Mouse (Mus musculus) urinary bladder, adult 18-20 months (tissue): Measurements from ENCODE around the gene Atxn7l3.
"Not testable (repeated sequence)": the region's sequence is repeated elsewhere in the genome, so short reads cannot be mapped to it uniquely, and the experiment has no call there.

ENCODE experiments used
- DNase-seq, 2 experiments: peaks; one replicate each; pipeline ENCODE4 v3.0.0; 2022; ENCODE audit warnings: low spot score in 2 of 2, mixed read lengths in 2 of 2

The Atxn7l3 gene

GRCm38 (mm10) chr11:102294887-102295597, 1.4 kb downstream of the Atxn7l3 start:
- DNase-seq, result no peak

DNA sequence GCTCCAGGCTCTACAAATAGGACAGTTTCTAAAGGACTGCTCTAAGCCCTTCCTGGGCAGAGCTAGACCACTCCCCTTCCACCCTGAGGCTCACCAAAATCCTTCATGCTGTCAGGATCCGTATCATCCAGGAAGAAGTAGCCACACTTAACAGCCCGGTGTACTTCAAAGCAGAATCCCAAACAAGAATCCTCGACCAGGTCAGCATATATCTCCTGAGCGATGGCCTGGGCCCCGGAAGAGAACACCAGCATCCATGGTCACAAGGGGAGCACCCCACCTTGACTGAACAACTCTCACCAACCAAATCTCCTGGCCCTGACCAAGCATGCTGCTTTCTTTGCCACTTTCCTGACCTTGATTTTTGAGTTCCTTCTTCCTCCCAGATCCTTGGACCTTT, 2.0 kb downstream of the Atxn7l3 start:
- no peak for DNase-seq

DNA sequence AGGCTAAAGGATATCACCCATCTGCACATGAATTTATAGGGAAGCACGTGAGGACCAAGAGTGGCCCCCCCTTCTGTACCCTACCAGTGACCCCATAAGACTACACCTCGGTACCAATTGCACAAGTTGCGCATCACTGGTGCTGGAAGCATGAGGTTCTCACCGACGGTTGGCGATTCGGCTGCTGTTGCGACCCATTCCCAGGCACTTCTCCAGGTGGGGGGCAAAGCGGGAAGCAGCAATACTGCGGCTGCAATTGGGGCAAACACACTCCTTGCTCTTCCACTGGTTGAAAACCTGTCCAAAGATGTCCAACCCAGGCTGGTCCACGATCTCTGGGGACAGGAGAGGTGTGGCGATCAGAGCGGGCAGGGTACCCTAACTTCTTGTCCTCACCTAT, 2.5 kb downstream of the Atxn7l3 start:
- no peak for DNase-seq

- DNase-seq, result no peak
These were observed 5.3 kb downstream of the Atxn7l3 start for GRCm38 (mm10) chr11:102291051-102291535.

DNA sequence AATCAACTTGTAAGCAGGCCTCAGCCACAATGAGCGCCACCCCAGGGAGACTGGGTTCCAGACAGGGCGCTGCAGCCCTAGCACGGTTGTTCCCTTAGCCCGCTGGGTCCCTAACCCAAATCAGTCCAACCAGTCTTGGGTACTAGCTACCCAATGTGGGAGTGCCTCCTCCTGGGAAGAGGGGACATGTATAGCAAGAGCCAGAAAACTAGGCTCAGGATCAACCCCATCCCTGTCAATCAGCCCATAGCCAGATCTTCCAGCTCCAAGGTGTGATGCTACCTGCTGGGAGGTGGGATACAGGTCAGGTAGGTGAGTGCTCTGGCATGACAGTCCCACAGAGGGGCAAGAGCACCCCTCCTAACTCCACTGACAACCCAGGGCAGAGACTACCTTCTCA, 6.3 kb downstream of the Atxn7l3 start:
- DNase-seq, result no peak

DNA sequence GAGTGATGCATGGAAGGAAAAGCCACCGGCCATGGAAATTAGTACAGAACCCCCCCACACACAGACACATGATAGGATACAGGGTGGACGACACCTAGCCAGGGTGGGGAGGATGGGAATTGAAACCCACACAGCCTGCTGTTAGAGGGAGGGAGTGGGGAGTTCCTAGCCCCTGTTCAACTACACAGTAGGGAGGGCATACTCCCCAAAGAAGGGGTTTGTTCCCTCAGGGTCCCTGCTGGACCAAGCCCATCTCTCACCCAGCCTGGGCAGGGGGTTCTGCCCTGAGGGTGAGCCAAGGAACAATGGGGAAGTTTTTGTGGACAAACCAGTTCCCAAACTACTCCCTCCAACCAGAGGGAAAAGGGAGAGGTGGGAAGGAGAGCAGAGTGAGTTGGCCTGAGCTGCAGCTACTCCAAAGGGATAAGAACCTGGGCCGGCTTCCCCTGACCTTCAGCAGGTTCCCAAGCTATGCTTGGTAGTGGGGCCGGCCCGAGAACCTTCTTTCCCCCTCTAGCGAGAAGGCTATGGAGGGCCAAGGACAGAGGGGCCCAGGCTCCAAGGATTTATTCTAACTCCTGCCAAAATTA, 6.8 kb downstream of the Atxn7l3 start:
- no peak for DNase-seq

DNA sequence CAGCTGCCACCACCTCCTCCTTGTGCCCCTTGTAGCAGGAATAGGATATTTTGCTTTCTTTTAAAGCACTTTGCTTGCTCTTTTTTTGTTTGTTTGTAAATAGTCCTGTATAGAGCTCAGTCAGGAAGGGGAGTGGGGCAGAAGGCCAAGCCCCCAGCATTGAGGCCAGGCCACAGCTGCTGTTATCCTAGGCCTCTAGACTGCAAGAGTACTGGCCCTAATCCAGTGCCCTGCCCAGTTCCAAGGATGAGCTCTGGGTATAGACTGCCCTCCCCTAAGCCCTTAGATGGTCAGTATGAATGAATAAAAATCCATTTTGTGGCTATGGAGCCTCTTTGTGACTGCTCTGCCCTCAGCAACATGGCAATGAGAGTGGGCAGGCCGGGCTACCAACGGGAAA, 7.5 kb downstream of the Atxn7l3 start:
- DNase-seq, result no peak

DNA sequence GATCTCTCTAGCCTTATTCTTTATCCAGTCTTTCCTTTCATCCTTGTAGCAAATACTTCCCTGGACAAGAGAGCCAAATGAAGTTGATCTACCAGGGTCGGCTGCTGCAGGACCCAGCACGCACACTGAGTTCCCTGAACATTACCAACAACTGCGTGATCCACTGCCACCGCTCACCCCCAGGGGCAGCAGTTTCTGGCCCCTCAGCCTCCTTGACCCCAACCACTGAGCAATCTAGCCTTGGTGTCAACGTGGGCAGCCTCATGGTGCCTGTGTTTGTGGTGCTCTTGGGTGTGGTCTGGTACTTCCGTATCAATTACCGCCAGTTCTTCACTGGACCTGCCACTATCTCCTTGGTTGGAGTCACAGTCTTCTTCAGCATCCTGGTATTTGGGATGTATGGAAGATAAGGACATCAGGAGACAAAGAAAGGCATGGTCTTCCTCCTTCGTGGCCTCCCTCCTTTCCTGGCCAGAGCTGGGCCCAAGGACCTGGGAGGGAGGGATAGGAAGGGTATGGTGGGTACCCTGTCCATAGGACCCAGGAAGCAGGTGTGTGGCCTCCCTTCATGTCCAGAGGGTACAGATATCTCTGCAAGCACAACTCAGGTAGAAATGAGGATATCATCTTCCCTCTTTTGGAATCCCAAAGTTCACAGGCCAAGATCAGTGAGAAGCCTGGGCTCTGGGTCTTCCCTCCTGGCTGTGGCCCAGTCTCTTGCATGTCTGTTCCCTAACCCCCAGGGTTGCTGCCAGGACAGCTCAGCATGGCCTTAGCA, 8.2 kb downstream of the Atxn7l3 start:
- no peak for DNase-seq

DNA sequence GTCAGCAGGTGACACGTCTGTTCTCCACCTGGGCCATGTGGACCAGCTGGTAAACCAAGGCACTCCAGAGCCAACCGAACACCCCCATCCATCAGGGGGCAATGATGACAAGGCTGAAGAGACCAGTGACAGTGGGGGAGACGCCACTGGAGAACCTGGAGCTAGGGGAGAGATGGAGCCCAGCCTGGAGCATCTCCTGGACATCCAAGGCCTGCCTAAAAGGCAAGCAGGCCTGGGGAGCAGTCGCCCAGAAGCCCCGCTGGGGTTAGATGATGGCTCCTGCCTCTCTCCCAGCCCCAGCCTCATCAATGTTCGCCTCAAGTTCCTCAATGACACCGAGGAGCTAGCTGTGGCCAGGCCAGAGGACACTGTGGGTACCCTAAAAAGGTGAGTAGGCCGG, 8.9 kb downstream of the Atxn7l3 start:
- DNase-seq, result no peak

DNA sequence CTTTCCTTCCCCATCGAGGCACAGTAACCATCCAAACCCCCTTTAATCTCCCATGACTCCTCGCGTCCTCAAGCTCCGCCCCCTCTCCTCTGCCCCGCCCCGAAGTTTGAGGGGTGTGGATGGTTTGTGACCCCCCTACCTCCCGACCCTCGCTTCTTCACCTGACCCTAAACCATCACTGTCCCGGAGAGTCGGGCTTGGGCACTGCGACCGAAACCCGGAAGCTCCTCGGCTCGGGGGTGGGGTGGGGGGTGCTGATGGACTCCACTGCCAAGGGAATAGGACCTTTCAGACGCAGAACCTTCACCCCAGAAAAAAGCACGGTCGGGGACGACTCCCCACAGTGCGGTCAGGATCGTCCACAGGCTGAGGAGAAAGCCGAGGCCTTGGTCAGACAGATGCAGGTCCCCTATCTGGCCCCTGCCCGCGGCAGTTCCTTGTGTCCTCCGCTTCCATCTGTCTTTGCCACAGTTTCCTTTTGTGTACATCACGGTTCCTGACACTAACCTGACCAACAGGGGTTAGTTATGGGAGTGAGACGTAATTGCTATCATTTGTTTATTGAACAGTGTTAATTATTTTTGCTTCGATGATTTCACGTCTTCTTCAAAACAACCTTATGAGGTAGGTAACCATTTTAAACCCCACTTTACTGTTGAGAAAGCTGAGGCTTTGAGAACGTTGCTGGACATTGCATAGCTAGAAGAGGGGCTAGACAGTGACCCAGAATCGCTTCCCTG, 11.2 kb downstream of the Atxn7l3 start:
- DNase-seq, result peak; percentile 62 to 79

GRCm38 (mm10) chr11:102284501-102285094, 11.8 kb downstream of the Atxn7l3 start, which contains the start of gene Tmub2:
TSS of gene Tmub2 (plus strand) at chr11:102284931.
- peak; percentile 88 to 95 for DNase-seq

- no peak for DNase-seq
These were observed 12.5 kb downstream of the Atxn7l3 start for GRCm38 (mm10) chr11:102283922-102284321.

DNA sequence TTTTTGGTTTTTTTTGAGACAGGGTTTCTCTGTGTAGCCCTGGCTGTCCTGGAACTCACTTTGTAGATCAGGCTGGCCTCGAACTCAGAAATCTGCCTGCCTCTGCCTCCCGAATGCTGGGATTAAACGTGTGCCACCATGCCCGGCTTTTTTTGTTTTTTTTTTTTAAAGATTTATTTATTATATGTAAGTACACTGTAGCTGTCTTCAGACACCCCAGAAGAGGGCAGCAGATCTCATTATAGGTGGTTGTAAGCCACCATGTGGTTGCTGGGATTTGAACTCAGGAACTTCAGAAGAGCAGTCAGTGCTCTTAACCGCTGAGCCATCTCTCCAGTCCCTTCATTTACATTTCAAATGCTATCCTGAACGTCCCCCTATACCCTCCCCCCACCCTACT, 16.2 kb downstream of the Atxn7l3 start:
- DNase-seq, result not testable (repeated sequence)

- no peak for DNase-seq
These were observed 16.8 kb downstream of the Atxn7l3 start for GRCm38 (mm10) chr11:102279595-102279994.

DNA sequence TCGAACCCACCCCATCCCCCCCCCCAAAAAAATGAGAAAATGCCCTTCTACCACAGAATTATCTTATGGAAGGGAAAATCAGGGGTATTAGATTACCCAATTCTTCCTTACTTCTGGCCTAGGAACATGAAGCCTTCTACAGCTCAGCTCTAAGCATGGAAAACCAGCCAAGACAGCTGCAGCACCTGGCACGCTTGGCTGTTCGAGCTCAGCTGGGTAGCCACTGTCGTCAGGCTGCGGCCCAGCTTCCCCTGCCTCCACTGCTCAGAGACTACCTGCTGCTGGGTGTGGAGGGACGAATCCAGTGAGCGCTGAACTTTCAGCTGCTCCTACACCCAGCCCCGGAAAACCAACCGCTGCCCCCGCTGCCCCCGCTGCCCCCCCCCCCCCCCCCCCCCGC, 18.7 kb downstream of the Atxn7l3 start:
- DNase-seq, result no peak

DNA sequence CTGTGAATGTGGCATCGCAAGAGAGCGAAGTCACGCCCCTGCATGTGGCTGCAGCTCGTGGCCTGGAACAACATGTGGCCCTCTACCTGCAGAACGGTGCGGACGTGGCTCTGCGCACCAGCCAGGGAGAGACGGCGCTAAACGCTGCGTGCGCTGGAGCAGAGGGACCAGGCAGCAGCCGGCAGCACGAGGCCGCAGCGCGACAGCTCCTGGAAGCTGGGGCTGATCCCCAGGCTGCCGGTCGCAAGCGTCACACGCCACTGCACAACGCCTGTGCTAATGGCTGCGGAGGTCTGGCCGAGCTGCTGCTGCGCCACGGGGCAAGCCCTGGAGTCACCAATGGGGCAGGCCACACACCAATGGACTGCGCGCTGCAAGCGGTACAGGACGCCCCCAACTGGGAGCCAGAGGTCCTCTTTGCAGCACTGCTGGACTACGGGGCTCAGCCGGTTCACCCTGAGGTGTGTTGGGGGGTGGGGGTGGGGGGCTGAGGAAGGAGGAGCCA, 20.0 kb downstream of the Atxn7l3 start:
- peak in 1 of 2 experiments; percentile 52 for DNase-seq

GRCm38 (mm10) chr11:102268520-102269244, 27.7 kb downstream of the Atxn7l3 start, which contains the start of gene Asb16:
TSS of gene Asb16 (plus strand) at chr11:102268743.
- no peak for DNase-seq

DNA sequence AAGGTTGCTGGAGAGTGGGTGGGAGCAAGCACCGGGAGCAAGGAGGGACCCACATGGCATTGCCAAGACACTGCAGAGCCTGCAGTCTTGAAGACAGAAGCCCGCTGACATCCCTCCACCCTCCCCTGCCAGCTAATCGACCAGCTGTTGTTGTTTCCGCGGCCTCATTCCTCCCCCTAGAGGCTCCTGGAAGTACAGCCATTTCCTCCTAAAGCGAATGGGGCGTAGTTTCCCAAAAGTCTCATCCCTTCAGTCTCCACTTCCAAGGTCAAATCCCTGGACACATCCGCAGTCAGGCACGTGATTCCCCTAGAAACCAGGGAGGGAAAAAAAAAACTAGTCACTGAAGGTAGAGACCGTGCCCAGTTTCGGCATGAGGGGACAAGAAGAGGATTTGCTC, 29.0 kb downstream of the Atxn7l3 start:
- DNase-seq, result peak; percentile 25 to 45

- DNase-seq, result no peak
These were observed 29.6 kb downstream of the Atxn7l3 start for GRCm38 (mm10) chr11:102266631-102267355.

DNA sequence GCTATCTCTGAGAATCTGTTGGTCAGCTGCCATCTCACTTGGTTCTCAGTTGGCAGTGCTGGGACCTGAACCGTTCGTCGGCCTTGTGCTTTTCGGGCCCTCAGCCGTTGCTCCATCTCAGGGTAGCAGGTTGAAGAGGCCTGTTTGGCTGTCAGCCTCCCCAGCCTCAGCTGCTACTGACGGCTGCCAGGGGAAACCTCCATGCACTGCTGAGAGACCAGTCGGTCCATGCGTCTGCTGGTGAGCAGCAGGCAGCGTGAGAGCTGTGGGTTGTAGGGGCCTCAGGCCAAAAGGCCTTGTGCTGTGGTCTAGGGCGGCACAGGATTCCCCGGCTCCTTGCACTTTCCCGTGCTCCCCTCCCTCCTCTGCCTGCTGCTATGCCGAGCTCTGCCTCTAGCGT, 30.6 kb downstream of the Atxn7l3 start:
- no peak for DNase-seq
